Mouse (Mus musculus) layer of hippocampus, adult 18-20 months (tissue): ENCODE measurements around the gene 1700123O20Rik. TPM values are rescaled to one million over a fixed set of nuclear protein-coding genes. Genes with fewer than 3 reads are reported as not detected.

Experiments used
- DNase-seq, 2 experiments: peaks; one replicate each; pipeline ENCODE4 v3.0.0; 2022; ENCODE audit warnings: low spot score in 2 of 2
- long read RNA-seq: library from polyadenylated mRNA; stranded (forward); transcript quantifications from one replicate; pipeline ENCODE4 v2.0.0, GENCODE M21; 2021
- total RNA-seq, 2 experiments: library from RNA; stranded (reverse); gene quantifications; 2 replicates each; pipeline ENCODE4 v1.2.3; 2021

1700123O20Rik gene
- total RNA-seq, result 10 to 100 TPM; 23.4 to 24.4 TPM
- long read RNA-seq, transcript 1700123O20Rik-201 (2 exons, 1,843 nt), result major isoform, 34 of 37 reads
- long read RNA-seq, partial matches to known transcripts, result 0 of 37 reads
- long read RNA-seq, other reads (novel, unspliced or antisense), result 2 of 37 reads

DNA sequence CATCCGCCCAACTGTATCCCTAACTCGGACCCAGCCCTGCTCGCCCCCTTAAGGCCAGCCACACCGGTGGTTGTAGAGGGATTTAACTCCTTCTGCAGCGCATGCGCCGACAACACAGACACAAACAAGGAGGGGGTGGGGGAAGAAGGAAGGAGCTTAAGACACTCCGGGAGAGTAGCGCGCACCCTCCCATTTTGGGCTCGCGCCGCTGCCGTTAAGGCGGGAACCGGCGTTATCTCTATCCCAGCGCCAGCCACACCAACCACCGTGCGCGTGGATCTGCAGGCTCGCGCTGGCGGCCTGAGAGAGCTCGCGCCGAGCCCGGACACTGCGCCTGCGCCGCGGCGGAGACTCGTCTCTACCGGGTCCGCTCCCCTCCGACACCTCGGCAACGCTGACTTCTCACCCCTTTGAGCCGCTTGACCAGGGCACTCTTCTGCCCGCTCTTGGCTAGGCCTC lies at the start of gene 1700123O20Rik:
TSS of gene 1700123O20Rik (plus strand) at position 154 of the 459 bp plus-strand sequence.
- peak in 1 of 2 experiments; percentile 88 for DNase-seq

DNA sequence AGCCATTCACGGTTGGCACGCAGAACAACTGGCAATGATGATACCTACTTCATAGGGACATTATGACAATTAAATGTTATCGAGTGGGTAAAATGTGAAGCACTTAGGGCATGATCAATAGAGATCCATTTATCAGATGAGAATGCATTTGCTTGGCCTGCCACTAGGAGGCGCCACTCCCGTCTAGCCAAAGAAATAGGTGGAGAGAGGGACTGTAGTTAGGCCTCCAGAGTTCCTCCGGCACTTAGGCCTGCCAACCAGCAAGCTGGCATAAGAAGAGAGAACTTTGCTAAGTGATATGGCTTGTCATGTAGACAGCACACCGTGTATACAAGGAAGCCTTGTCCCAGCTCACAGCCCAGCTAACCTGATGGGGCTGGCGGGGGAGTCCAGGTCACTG lies 49.1 kb upstream of the 1700123O20Rik start:
- peak in 1 of 2 experiments; percentile 60 for DNase-seq

DNA sequence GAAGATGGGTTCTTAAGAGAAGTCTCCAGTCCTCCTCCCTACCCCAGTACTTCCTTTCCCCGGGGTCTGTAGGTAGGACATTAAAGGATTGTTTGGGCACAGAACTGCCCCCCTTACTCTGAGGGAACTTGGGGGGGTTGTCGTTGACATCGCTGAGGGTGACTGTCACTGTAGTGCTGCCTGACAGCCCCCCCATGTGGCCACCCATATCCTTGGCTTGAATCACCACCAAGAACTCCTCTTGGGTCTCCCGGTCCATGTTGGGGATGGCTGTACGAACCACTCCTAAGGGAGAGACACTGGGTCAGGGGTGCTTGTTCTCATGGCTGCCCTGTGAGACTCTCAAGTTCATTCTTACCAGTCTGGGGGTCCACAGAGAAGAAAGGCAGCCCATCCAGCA lies 47.8 kb upstream of the 1700123O20Rik start:
- DNase-seq, result peak in 1 of 2 experiments; percentile 50

DNA sequence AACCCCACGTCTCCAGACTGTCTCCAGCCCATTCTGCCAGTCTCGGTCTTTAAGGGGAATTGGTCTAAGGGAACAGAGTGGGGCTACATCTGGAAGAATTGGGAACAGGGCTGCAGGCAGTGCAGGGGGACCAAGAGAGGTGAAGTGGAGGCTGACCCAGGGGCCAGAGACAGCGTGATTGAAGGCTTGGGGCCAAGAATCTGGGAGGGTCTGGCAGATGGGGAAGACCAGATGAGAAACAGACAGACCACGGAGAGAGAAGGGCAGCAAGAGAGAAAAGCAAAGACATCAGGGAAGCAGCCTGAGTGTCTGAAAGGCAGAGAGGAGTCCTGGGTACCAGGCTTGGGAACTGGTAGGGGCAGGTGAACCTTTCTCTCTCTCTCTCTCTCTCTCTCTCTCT lies 45.9 kb upstream of the 1700123O20Rik start:
- no peak for DNase-seq

DNA sequence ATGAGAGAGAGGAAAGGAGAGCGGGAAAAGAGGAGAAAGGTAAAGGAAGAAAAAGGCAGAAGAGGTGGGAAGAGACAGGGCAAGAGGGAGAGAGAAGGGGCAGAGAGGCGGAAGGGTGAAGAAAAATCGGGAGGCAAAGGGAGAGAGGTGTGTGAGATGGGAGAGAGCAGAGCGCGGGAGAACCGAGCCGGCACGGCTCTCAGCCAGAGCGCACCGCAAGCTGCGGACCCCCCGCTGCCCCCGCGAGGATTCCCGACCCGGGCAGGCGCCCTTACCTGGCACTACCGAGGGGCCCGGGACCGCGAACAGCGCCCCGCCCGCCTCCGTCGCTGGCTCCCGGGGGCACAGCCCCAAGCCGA lies 45.1 kb upstream of the 1700123O20Rik start, which contains the start of gene Gm17606:
TSS of gene Gm17606 (plus strand) at position 7 of the 359 bp plus-strand sequence.
- DNase-seq, result no peak

DNA sequence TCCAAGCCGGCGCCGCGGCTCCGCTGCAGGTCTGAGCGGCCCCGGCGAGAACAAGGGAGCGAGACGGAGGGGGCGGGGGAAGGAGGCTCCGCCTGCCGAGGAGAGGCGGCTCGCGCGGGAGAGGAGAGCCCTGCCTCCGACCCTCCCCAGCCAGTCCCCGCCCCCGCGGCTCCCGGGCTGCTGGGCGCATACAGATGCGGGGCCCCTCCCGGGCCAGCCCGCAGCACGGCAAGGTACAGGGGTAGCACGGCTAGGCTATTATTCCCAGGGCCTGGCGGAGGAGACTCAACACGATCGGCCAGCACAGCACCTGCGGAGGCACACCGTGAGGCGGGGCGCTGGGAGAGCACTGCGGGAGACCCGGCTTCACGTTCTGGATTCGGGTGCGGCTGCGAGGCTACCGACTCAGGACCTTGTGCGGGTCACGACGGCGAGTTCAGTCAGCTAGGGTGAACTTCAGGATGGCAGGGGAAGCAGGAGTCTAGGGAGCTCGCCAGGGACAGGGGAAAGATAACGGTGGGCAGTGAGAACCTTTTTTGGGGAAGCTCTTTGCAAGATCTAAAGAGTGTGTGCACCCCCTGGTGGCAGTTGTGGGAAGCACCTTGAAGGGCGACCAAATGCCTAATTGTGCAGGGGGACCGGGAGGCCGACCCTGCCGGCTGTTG lies 44.6 kb upstream of the 1700123O20Rik start, which contains the start of gene Cdh24:
TSS of gene Cdh24 (minus strand) at position 60 of the 665 bp plus-strand sequence.
- DNase-seq, result peak; percentile 86 to 90

DNA sequence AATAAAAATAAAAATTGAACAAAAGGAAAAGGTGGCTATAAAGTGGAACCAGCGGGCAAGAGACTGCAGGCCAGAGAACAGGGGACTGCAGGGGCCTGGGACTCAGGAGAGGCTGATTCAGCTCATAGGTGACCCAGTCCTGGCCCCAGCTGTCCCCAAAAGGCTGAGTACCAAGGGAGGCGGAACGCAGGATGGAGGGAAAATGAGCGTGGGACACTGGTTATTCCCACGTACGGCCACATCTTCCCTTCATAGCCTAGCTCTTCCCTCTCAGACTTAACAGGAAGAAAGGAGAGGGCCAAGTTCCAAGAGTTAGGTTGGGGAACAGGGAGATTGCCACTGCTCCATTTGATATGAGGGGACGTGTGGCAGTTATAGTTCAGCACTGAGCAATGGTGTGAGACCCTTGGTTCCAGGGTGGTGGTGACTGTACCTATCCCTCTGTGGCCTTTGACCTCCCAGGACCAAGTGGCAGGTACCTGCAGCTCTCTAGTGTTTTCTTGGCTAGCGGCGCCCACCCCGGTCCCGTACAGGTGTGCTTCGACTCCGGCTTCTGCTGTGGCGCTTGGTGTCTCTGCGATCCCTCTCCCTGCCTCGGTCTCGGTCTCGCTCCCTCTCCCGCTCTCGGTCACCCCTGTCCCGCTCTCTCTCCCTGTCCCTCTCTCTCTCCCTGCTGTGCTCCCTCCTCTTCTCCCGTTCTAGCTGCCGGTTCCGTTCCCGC lies 43.6 kb upstream of the 1700123O20Rik start:
- DNase-seq, result no peak

DNA sequence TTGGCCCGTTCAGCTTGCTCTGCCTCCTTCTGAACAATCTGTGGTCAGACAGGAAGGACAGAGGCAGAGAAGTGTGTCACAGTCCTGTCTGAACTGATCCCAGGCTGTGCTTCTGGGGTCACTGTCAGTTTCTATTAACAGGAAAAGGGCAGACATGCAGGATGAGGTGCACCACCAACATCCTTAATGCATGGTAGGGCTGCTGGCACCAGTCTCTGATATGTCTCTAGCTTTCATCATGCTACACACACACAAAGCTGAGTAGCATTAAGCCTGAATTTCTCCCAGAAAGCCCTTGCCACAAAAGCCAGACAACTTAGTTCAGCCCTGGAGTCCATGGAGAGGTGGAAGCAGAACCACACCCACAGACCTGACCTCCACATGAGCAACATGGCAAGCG lies 43.0 kb upstream of the 1700123O20Rik start:
- no peak for DNase-seq

DNA sequence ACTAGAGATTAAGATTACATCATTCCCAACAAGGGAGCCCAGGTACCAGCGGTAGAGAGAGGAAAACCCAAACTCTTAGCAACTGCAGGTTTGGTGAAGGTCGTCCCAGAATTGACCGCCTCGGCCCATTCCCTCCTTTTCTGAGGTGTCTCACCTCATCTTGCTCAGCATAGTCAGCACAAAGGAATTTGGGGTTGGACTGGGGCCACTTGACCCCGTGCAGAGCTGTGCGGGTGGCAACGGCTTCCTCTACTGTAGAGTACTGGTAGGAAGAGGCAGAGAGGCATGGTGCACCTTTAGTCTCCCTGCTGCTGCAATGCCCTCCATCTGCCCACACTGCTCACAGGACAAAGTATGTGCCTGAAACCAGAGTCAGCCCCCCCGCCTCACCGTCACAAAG lies 41.7 kb upstream of the 1700123O20Rik start:
- no peak for DNase-seq

DNA sequence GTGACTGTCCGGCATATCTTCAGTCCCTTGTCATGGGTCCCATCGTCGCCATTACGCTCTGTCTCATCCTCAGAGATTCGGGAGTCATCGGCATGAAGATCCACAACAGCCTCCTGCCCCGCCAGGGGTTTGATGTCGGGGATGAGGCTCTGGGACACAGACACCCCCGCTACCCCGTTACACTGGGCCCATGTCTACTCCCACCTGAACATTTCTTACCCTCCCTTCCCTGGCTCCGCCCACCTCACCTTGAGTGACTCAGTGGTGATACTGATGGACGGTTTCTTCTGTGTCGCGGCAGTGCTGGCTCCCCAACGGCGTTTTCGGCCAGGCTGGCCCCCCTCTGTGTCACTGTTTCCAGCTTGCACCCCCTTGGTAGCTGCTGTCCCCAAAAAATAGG lies 39.6 kb upstream of the 1700123O20Rik start:
- no peak for DNase-seq

DNA sequence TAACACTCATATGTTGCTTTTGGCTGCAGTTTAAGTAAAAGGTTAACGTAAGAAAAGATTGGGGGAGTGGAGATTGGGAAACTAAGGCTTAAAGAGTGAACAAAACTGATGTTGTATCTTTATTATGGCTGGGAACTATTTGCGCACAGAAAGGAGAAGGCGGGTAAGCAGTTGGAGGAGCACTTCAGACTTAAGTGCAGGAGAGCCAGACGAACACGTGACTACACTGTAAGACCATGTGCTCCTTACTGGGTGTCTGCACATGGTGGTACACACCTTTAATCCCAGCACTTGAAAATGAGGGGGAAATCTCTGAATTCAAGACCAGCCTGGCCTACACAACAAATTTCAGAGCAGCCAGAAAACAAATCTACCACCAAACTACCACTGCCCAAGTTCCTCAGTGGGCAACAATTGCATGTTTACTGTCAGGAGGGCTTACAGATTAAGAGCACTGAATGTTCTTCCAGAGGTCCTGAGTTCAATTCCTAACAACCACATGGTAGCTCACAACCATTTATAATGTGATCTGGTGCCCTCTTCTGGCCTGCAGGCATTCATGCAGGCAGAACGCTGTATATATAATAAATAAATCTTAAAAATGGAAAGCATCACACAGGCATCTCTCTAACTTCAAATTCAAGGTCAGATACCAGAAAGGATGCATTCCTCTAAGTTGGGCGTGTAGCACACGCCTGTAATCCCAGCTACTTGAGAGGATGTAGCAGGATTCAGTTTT lies 38.9 kb upstream of the 1700123O20Rik start:
- DNase-seq, result no peak

DNA sequence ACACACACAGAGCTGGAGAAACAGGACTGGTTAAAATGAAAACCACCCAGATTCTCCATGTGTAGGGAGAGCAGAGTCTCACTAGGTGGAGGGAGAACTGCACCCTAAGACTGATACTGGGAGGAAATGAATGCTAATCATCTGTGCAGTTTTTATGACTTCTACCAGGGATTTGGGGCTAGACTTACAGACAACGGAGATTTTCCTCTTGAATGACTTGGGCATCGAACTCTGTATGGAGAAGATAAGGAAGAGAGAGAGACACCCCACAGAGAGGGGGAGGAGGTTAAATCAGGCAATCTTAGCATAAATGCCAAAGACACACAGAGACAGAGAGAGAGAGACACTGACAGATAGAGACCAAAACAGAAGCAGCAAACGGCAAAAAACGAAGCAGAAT lies 38.1 kb upstream of the 1700123O20Rik start:
- DNase-seq, result no peak

DNA sequence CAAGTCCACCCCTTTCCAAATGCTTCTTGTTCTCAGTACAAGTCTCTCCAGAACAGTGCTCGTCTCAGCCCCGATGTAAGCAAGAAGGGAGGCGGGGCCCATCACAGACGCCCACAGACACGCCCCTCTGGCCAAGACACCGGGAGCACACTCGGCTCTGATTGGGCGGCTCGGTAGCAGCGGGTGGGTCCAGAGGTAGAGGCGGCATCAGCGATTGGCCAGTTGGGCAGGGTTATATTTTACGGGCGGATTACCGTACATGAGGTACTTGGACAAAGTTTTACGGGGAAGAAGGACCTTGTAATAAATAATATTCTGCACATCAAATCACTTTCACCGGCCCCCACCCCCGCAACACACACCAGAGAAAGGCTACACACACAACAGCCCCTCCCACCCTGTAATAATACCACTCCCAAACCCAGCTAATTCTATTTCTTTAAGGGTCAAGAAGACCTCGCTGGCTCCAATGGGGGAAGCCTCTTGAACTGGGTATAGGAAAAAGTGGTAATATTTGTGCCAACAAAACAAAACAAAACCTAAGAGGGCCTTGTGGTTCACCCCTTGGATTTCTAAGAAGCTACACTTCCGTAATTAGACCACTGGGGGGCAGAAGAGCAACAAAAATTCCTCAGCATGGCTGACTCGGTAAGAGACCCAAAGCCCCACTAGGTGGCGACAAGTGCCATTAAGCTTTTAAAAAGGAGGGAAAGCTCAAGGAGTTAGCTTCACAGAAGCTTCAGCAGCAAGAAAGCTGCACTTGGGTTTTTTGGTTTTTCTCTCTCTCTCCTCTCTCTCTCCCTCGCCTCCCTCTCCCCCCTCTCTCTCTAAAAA lies 35.2 kb upstream of the 1700123O20Rik start:
- peak; percentile 74 to 89 for DNase-seq

DNA sequence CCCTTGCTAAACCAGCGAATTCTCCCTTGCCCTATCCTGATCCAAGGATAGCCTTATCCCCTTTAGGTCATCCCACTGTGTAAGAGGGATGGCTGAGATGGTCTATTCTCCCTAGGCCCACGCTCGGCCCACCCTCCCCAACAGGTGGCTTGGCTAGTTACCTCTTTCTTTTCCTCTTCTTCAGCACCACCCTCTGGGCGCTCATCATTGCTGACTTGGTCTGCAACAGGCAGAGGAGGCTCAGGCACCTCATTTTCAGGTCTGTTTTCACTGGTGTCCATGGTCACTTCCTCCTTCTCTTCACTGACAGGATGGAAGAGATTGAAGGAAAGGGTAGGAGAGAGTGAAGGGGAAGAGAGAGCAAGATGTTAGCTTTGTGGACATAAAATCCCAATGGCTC lies 34.5 kb upstream of the 1700123O20Rik start:
- DNase-seq, result no peak

DNA sequence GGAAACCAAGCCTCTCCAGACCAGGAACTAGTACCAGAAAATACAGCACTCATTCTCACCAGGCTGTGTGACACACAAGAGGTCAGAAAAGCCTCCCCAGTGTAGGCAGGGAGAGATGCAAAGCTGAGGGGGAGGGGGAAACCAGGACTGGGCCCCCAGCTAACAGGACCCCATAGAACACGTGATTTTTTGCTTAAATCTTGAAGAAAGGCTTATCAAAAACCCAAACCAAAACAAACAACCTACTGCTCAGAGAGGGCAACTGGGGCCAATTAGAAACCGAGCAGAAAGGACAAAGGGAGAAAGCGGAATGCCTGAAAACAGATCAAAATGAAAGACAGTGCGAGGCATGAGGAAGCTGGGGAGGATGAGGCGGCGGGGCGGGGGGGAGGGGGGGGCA lies 33.2 kb upstream of the 1700123O20Rik start:
- DNase-seq, result no peak

DNA sequence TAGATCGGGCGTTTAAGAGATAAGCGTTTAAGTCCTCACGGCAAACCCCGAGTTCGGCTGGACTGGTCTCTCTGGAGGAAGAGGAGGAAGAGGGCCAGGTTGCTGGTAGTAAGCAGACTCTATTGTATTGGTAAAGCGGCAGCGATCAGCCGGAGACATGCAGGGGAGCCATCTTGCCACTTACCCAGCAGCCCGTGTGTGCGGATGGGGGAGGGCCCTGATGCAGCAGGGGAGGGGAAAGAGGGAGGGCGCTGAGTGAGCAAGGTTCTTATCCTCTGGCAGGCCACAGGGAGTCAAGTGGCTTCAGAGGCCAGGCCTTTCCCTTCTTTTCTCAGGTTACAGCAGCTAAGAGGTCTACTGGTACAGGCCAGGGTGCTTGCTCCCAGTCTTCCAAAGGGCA lies 32.5 kb upstream of the 1700123O20Rik start:
- peak; percentile 82 to 90 for DNase-seq

DNA sequence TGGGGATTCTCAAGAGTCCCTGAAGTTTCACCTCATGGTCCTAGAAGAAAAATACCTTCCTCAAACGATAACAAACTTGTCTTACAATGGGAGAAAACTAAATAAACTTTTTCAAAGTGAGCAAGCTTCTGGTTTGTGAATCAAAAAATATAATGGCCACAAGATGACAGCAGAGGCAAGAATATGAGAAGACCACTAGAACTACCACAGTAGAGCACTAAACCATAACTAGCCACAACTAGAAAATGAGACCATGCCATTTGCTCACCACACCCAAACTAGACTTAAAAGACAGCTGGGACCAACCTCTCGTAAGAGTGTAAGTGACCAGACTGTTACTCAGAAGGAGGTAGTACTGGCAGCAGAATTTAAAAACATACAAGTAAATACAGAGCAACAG lies 26.0 kb upstream of the 1700123O20Rik start:
- no peak for DNase-seq

DNA sequence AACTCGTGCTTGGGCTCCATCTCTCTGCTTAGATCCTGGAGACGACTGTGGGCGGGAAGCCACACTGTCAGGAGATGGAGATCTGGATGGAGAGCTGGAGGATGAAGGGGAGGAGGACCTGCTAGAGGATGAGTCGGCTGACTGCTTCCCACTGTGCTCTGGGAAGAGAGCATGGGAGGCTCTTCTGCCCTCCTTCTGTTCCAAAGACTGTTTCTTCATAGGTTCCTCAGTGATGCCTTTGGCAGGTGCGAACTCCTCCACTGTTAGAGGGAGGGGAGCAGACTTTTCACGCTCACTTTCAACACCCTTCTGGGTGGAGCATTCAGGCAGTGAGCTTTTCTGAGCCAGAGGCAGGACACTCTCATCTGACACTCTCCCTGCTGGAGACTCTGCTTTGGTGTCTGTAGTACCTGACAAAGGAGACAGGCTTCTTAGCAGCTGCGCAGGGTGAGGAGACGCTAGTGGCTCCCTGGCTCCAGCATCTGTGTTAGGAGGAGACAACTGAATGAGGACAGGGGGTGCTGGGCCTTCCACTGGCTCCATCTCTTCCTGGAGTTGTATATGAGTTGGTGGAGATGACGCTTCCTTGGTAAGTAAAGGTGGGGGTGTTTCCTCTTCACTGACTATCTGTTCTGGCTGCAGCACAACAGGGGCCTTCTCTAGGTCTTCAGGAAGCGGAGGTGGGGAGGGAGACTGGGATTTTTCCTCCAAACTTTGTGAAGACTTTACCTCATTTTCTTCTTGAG lies 21.4 kb upstream of the 1700123O20Rik start:
- no peak for DNase-seq

DNA sequence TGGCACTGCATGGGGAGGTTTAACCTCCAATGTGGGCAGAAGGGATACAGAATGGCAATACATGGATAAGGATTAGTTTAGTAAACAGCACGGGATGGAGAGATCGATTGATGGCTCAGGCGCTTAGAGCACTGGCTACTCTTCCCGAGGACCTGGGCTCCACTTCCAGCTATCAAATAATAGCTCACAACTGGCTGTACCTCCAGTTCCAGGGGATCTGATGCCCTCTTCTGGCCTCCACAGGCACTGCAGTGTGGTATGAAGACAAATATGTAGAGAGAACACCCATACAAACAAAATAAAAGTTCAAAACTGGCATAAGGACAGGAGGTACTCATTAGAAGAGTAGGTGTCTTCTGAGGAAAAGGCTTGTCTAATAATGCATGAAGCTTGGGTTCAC lies 16.6 kb upstream of the 1700123O20Rik start:
- peak in 1 of 2 experiments; percentile 57 for DNase-seq

DNA sequence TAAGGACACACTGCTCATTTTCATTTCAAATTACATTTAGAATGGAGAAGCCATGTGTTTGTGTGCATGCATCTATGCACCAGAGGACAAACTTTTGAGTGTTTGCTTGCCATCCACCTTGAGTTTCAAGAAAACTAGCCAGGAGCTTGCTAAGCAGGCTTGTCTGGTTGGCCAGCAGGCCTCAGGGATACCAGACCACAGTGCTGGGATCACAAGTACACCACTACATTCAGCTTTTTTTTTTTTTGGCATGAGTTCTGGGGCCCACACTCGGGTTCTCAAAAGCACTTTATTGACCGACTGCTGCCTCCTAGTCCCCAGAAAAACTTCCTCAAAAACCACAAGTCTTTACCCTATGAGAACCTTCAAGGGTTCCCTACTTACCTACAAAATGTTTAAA lies 11.7 kb upstream of the 1700123O20Rik start:
- DNase-seq, result no peak
